Mouse (Mus musculus) heart, adult 11 months (tissue): ENCODE data around the gene Atf7ip2.

Source experiments
- DNase-seq: peaks from one replicate; pipeline ENCODE4 v3.0.0; 2022

Gene Atf7ip2

DNA sequence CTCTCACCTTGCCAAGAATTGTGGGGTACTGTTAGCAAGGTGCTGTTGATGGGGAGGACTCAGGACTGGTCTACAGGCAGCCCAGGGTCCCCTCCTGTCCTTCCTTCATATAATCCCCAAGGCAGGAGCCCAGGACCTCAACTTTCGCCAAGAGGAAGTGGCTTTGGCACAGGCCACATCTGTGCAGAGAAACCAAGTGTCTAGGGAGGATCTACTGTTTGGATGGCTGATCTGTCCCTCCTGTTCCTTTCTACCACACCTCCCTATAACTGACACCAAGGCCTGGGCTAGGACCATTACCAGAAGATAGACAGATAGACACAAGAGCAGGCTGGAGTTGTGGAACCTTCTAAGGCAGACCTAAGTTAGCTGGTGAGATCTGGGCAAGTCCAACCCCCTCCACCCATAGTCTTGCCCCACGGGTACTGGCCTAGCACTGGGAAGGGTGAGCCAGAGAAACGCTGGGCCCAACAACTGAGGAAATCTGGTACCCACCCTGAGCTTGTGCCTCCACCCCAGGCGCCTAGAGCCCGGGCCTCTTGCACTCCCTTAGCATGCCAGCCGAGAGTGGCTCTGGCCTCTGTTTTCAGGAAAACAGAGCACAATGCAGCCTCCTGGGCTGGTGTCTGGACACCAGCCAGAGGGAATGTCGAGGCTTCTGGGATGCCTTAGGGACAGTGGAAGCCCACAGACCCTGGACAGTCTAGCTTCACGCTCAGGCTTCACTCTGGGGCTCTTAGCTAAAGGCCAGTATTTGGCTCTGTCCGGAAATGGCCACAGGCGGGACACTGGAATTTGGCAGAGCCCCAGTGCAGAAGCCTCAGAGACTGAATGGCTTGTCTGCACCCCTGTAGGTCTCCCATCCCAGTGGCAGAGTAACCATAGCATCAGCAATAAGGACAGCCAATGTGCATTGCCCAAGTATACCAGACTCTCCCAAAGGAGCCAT is 105.5 kb downstream of the Atf7ip2 start:
- peak; percentile 96 for DNase-seq

DNA sequence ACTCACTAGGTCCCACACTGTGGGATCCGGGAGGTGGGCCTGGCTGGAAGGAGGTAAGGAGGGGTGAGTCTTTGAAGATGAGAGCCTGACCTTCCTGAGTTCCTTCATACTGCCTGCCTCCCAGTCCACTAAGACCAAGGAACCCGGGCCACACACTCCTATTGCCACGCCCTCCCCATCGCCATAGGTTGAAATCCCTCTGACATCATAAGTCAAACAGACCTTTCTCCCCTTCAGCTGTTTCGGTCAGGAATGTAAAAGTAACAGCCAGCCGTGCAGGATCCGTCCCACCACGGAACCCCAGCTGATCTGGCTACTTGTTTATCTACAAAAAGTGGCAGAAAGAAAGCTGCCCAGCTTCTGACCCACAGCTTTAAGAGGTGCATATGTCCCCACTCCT is 107.1 kb downstream of the Atf7ip2 start:
- no peak for DNase-seq

- peak; percentile 93 for DNase-seq
Measured at GRCm38 (mm10) chr16:10300231-10301186, 108.0 kb downstream of the Atf7ip2 start.
